Mouse (Mus musculus): ENCODE measurements around the gene Sertad4.

DNA sequence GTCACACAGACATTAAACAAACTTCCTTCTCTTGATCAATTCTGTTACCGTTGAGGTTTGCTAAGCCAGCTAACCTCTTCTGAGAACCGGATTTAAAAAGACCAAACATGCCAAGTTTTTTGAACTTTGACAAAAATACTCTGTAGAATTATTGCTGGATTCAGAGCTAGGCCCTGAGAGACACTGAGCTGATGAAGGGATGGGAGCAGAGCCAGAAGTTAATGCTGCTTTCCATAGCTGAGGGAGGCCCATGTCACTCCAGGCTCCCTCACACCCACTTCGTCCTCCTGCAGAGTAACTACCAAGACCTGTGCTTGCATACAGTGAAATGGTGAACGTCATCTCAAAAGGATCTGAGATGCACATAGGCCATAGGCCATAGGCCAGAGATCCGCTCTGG, 43.3 kb downstream of the Sertad4 start:
- TF ChIP-seq CTCF (IDR thresholded peaks at IDR 0.05 in 2 of 3, conservative IDR thresholded peaks at IDR 0.05 in 1 of 3; ENCODE audit: control insufficient read depth in 1 of 3, insufficient read depth in 1 of 3, low read depth in 2 of 3, low read length in 3 of 3, poor library complexity in 1 of 3, severe bottlenecking in 1 of 3) (no peak), MAFK (IDR thresholded peaks at IDR 0.05; ENCODE audit: borderline replicate concordance, low read depth, low read length) (no peak), TCF12 (IDR thresholded peaks at IDR 0.05; ENCODE audit: low read depth, low read length) (no peak), USF2 (IDR thresholded peaks at IDR 0.05; ENCODE audit: borderline replicate concordance in 1 of 2, insufficient read depth in 1 of 2, low read depth in 1 of 2, low read length in 2 of 2) (no peak)
